Mouse (Mus musculus): Measurements from ENCODE around the gene Tceanc2. TPM values are rescaled to one million over a fixed set of nuclear protein-coding genes. Genes with fewer than 3 reads are reported as not detected.

Gene Tceanc2
- polyA plus RNA-seq, 1 experiment from 2014 or later = 67.1 TPM

DNA sequence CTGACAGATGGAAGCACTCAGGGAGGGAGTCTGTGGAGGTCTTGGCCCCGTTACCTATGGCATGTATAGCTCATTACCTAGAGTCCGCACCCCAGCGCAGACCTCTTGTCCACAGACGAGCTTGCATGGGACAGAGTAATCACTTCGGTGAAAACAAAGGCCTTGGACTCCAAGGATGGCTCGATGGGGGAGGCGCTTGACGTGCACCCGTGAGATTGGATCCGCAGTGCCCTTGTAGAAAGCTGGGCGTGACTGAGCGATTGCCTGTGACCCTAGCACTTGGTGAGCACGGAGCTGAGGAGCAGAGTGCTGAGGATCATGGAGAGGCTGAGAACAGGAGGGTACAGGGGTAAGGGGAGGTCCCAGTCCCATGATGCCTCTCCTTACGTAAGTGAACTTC lies 87.2 kb downstream of the Tceanc2 start:
- DNase-seq (ENCODE audit: low spot score) = no peak

DNA sequence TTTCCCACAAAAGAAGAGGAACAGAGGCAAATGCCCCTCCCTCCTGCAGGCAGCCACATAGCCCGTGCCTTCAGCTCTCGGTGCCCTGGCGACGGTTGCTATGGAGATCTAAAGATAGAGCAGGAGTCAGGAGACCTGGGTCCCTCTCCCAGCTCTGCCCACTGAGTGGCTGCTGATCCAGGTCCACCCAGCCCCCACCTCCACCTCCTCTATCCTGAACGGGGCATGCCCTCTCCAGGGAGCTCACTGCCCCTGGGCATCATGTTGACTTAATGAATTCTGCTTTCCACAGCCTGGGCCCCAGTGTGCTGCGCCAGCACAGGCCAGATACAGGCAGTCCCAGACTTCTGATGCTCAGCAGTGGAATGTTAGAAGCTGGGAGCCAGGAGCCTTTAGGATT lies 94.1 kb downstream of the Tceanc2 start:
- DNase-seq (ENCODE audit: low spot score) = no peak

DNA sequence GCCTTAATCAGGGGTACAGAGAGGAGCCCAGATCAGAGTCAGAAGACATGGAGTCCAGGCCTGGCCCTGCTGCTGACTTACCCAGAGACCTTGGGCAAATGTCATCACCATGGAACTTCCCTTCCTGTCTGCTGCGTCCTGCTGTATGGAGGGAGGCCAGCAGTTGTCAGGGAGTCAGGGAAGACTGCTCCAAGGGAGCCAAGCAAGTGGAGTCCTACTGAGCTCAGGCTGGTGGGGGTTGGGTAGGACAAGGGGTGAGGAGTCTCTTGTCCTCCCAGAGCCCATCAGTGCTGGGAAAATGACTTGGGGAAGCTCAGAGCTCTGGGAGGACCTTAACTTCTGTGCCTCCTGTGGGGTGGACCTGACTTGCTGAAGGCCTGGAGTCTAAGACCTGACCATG lies 94.6 kb downstream of the Tceanc2 start:
- no peak for DNase-seq (ENCODE audit: low spot score)

Other genes with a start within 250 kb of the Tceanc2 start
- 78.1 and 80.6 TPM in 2 replicates for gene Mrpl37, start 112.2 kb downstream of the Tceanc2 start, polyA plus RNA-seq (2015; fragmentation: Nextera tagmentation; extraction: Ambion mirVana)
- gene Cyb5rl, start 112.1 kb downstream of the Tceanc2 start, polyA plus RNA-seq (2015; fragmentation: Nextera tagmentation; extraction: Ambion mirVana) = 5.0 and 5.3 TPM in 2 replicates
- not detected in 2 replicates for gene Cdcp2, start 82.2 kb downstream of the Tceanc2 start, polyA plus RNA-seq (2015; fragmentation: Nextera tagmentation; extraction: Ambion mirVana)
- gene Tmem59, start 717 bp downstream of the Tceanc2 start, polyA plus RNA-seq (2015; fragmentation: Nextera tagmentation; extraction: Ambion mirVana) = 373 and 377 TPM in 2 replicates
- 0.19 and 0.38 TPM in 2 replicates for gene Ldlrad1, start 30.1 kb upstream of the Tceanc2 start, polyA plus RNA-seq (2015; fragmentation: Nextera tagmentation; extraction: Ambion mirVana)
- 127 and 129 TPM in 2 replicates for gene Lrrc42, start 74.4 kb upstream of the Tceanc2 start, polyA plus RNA-seq (2015; fragmentation: Nextera tagmentation; extraction: Ambion mirVana)
- 106 and 112 TPM in 2 replicates for gene Hspb11, start 74.5 kb upstream of the Tceanc2 start, polyA plus RNA-seq (2015; fragmentation: Nextera tagmentation; extraction: Ambion mirVana)
- 6.8 and 7.2 TPM in 2 replicates for gene Dio1, start 128.1 kb upstream of the Tceanc2 start, polyA plus RNA-seq (2015; fragmentation: Nextera tagmentation; extraction: Ambion mirVana)
- gene Yipf1, start 135.2 kb upstream of the Tceanc2 start, polyA plus RNA-seq (2015; fragmentation: Nextera tagmentation; extraction: Ambion mirVana) = 84.3 and 87.2 TPM in 2 replicates
- gene Ndc1, start 188.7 kb upstream of the Tceanc2 start, polyA plus RNA-seq (2015; fragmentation: Nextera tagmentation; extraction: Ambion mirVana) = 14.9 and 19.6 TPM in 2 replicates